19 mouse cellular contexts compared by ENCODE assay signal in the genomic region with DNA sequence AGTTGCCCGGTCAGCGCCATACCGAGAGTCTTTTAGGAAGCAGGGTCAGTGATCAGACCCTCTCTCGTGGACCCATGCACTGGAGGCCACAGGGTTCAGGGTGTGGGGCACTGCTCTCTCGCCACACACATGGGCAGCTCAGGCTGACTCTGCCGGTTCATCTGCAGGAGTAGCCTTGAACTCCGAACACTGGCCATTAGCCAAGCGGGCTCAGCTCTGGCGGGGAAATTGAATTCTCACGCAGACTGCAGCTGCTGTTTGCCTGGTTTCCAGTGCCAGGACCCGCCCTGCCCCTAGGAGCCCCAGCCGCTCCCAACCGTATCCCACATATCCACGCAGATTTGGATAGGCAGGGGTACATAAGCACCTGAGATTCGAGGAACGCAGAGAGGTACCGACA. TPM values are rescaled to one million over a fixed set of nuclear protein-coding genes. Genes with fewer than 3 reads are reported as not detected.
DNase-seq lines count a peak whose midpoint lies in the region; ATAC-seq and TF ChIP-seq lines count a peak whose summit lies in the region.
"Had no signal": no experiment of that assay in that cellular context is flagged by ENCODE, and none has a peak within 500 bp of the region (broad histone marks: within the 10 kb centered on the region; RNA-seq: fewer than 3 reads in every experiment).

No protein-coding gene starts in this region.

- no peak for ATAC-seq in cerebellum, adult (ENCODE audit: insufficient number of reproducible peaks, low FRiP score, low TSS enrichment)
- no peak for ATAC-seq in heart, postnatal 0 days (ENCODE audit: insufficient read depth, low read depth)
- ATAC-seq: forebrain, embryonic 15.5 days; intestine, embryonic 16.5 days had no signal

- no peaks in the 10 kb centered on the region for H3K27me3 ChIP-seq in heart, postnatal 0 days (ENCODE audit: control insufficient read depth, insufficient read depth, low read length)
- peaks cover 11% of the 10 kb centered on the region for H3K27me3 ChIP-seq in E14TG2a.4 (ENCODE audit: insufficient read depth, low read length)
- H3K27me3 ChIP-seq: forebrain, embryonic 15.5 days; heart, embryonic 15.5 days; hindbrain, embryonic 13.5 days; midbrain, embryonic 12.5 days had no signal

- H3K36me3 ChIP-seq in heart, postnatal 0 days (replicated peaks; ENCODE audit: control insufficient read depth, insufficient read depth, low read length): no peaks in the 10 kb centered on the region
- no peaks in the 10 kb centered on the region for H3K36me3 ChIP-seq in E14TG2a.4 (ENCODE audit: insufficient read depth, low read length)
- H3K36me3 ChIP-seq: forebrain, embryonic 15.5 days; heart, embryonic 15.5 days; hindbrain, embryonic 13.5 days; limb, embryonic 10.5 days; midbrain, embryonic 12.5 days had no signal

- H3K4me3 ChIP-seq in heart, postnatal 0 days (ENCODE audit: low read depth, low read length): peak overlapping the region; percentile 1; the same call in 1 of the 2 replicates
- peak overlapping the region; percentile 64 for H3K4me3 ChIP-seq in E14TG2a.4 (replicated peaks; ENCODE audit: low read length)
- H3K4me3 ChIP-seq: forebrain, embryonic 15.5 days; heart, embryonic 15.5 days; hindbrain, embryonic 13.5 days; limb, embryonic 10.5 days; midbrain, embryonic 12.5 days had no signal

- no peaks in the 10 kb centered on the region for H3K9me3 ChIP-seq in heart, postnatal 0 days (replicated peaks; ENCODE audit: control insufficient read depth, low read length)
- H3K9me3 ChIP-seq in E14TG2a.4 (ENCODE audit: low read length): no peaks in the 10 kb centered on the region
- H3K9me3 ChIP-seq: forebrain, embryonic 15.5 days; heart, embryonic 15.5 days; hindbrain, embryonic 13.5 days; limb, embryonic 10.5 days; midbrain, embryonic 12.5 days had no signal

- 78% methylated on average over 17 of the region's 17 CpGs for WGBS in heart, postnatal 0 days

- H3K27ac ChIP-seq in heart, postnatal 0 days (ENCODE audit: low read depth): no peak overlapping the region
- H3K27ac ChIP-seq: forebrain, embryonic 15.5 days; heart, embryonic 15.5 days; hindbrain, embryonic 13.5 days; limb, embryonic 10.5 days; macrophage; midbrain, embryonic 12.5 days had no signal

- no peaks in the 10 kb centered on the region for H3K4me1 ChIP-seq in heart, postnatal 0 days (ENCODE audit: control insufficient read depth, insufficient read depth)
- H3K4me1 ChIP-seq in E14TG2a.4 (replicated peaks; ENCODE audit: low read depth, low read length): peaks cover 36% of the 10 kb centered on the region
- H3K4me1 ChIP-seq: forebrain, embryonic 15.5 days; heart, embryonic 15.5 days; hindbrain, embryonic 13.5 days; limb, embryonic 10.5 days; midbrain, embryonic 12.5 days had no signal

- intact Hi-C loops in heart, postnatal 36 days (cut with DNase I): loop anchor here (2.0 kb wide), 1 partner anchor 33 kb away; no protein-coding TSS in a partner anchor

- H3K4me2 ChIP-seq in heart, postnatal 0 days (ENCODE audit: low read depth, low read length): peak overlapping the region; percentile 24
- H3K4me2 ChIP-seq: forebrain, embryonic 15.5 days; heart, embryonic 15.5 days; hindbrain, embryonic 13.5 days; midbrain, embryonic 12.5 days had no signal

- H3K9ac ChIP-seq in heart, postnatal 0 days (replicated peaks; ENCODE audit: low read depth, low read length): no peak overlapping the region
- H3K9ac ChIP-seq: forebrain, embryonic 15.5 days; heart, embryonic 15.5 days; hindbrain, embryonic 13.5 days; midbrain, embryonic 12.5 days had no signal

- no peak for TF ChIP-seq CTCF in heart, postnatal 0 days (IDR thresholded peaks at IDR 0.05; ENCODE audit: low read depth)
- no peak for TF ChIP-seq CTCF in E14TG2a.4 (conservative IDR thresholded peaks at IDR 0.05; ENCODE audit: low read length)

- TF ChIP-seq EP300 in heart, postnatal 0 days (IDR thresholded peaks at IDR 0.05; ENCODE audit: low read depth): no peak

- peak; percentile 37 to 57 for DNase-seq in cerebellum, postnatal 25 days
- DNase-seq in heart, postnatal 0 days (ENCODE audit: low spot score): no peak
- DNase-seq in heart, postnatal 36 days: no peak
- peak; percentile 69 for DNase-seq in adrenal gland, postnatal 10 days
- DNase-seq in neural tube, embryonic 10.5 days (ENCODE audit: extremely low spot score, low spot score): no peak
- DNase-seq in adipocyte (ENCODE audit: low spot score): no peak
- DNase-seq: right cerebral cortex, adult 18-20 months had no signal

RNA-seq across cellular contexts. Expression of a gene that starts 0.5 kb away (rescaled TPM):
- 2.2 and 6.0 TPM in 2 replicates for total RNA-seq in heart, postnatal 0 days (2014; rRNA removed; ENCODE audit: low replicate concordance)
- polyA plus RNA-seq in heart, postnatal 0 days (2015; fragmentation: Nextera tagmentation; extraction: Ambion mirVana): 64.1 and 74.2 TPM in 2 replicates
- 10 to 100 TPM; 76.3 to 81.1 TPM for total RNA-seq in heart, postnatal 36 days (2021)
- total RNA-seq in adrenal gland, postnatal 10 days (2021): 100 to 1,000 TPM in 1 of 2 experiments, 10 to 100 TPM in 1; 56.2 to 118 TPM
- total RNA-seq: layer of hippocampus, postnatal 25 days; neutrophil, adult 5-6 weeks had no signal
- polyA plus RNA-seq: forebrain, embryonic 15.5 days; hindbrain, embryonic 13.5 days; limb, embryonic 10.5 days; macrophage; midbrain, embryonic 12.5 days had no signal

RNA-seq across cellular contexts. Expression of a gene that starts 22.9 kb away (rescaled TPM):
- total RNA-seq in heart, postnatal 0 days (2014; rRNA removed; ENCODE audit: low replicate concordance): not detected in 2 replicates
- polyA plus RNA-seq in heart, postnatal 0 days (2015; fragmentation: Nextera tagmentation; extraction: Ambion mirVana): 0.19 and 0.21 TPM in 2 replicates
- not detected for total RNA-seq in heart, postnatal 36 days (2021)
- not detected for total RNA-seq in adrenal gland, postnatal 10 days (2021)
- total RNA-seq: layer of hippocampus, postnatal 25 days; neutrophil, adult 5-6 weeks had no signal
- polyA plus RNA-seq: gonadal fat pad, adult 2 months; hindbrain, embryonic 13.5 days; macrophage had no signal

RNA-seq across cellular contexts. Expression of a gene that starts 27.7 kb away (rescaled TPM):
- 56.4 and 70.5 TPM in 2 replicates for total RNA-seq in heart, postnatal 0 days (2014; rRNA removed; ENCODE audit: low replicate concordance)
- polyA plus RNA-seq in heart, postnatal 0 days (2015; fragmentation: Nextera tagmentation; extraction: Ambion mirVana): 17.6 and 20.2 TPM in 2 replicates
- total RNA-seq in heart, postnatal 36 days (2021): 10 to 100 TPM; 48.6 to 50.6 TPM
- total RNA-seq in adrenal gland, postnatal 10 days (2021): 10 to 100 TPM; 73.0 to 80.0 TPM

RNA-seq across cellular contexts. Expression of a gene that starts 30.7 kb away (rescaled TPM):
- 15.3 and 15.9 TPM in 2 replicates for total RNA-seq in heart, postnatal 0 days (2014; rRNA removed; ENCODE audit: low replicate concordance)
- polyA plus RNA-seq in heart, postnatal 0 days (2015; fragmentation: Nextera tagmentation; extraction: Ambion mirVana): 14.4 and 16.8 TPM in 2 replicates
- 10 to 100 TPM; 29.5 to 30.7 TPM for total RNA-seq in heart, postnatal 36 days (2021)
- total RNA-seq in adrenal gland, postnatal 10 days (2021): 10 to 100 TPM; 15.2 TPM

RNA-seq across cellular contexts. Expression of a gene that starts 30.8 kb away (rescaled TPM):
- total RNA-seq in heart, postnatal 0 days (2014; rRNA removed; ENCODE audit: low replicate concordance): 33.7 and 34.8 TPM in 2 replicates
- polyA plus RNA-seq in heart, postnatal 0 days (2015; fragmentation: Nextera tagmentation; extraction: Ambion mirVana): 27.2 and 28.4 TPM in 2 replicates
- 10 to 100 TPM; 57.5 to 69.1 TPM for total RNA-seq in heart, postnatal 36 days (2021)
- 10 to 100 TPM; 40.1 to 42.1 TPM for total RNA-seq in adrenal gland, postnatal 10 days (2021)

Comparison
In these comparisons a context has a peak if more than half of its experiments do, and no peak if none do; other contexts are left out.
1. DNase-seq: peak in cerebellum, postnatal 25 days (2 of 2) and adrenal gland, postnatal 10 days (single experiment); none in heart, postnatal 0 days (single experiment), heart, postnatal 36 days (0 of 2), neural tube, embryonic 10.5 days (single experiment) and adipocyte (single experiment).